Mouse (Mus musculus) ES-E14 (cell line): ENCODE measurements at regions not wholly inside any gene's neighbourhood (a gene's known extent, or its start where the extent isn't known, plus 50 kb on each side); places are given as distances from the start of the nearest gene placed in this dataset.

Experiments used
- DNase-seq: peaks from one replicate; pipeline ENCODE4 v3.0.0-alpha.2; 2013; ENCODE audit warnings: low read depth, low spot score
- H3K27ac ChIP-seq: 2 replicates; pipeline ENCODE4 v1.5.1; 2012; ENCODE audit warnings: low read depth, mild to moderate bottlenecking, low read length, moderate library complexity, mixed read lengths; ENCODE audit not compliant: poor library complexity, insufficient read depth, severe bottlenecking
- H3K36me3 ChIP-seq: 2 replicates; pipeline ENCODE4 v1.6.1; 2012; ENCODE audit warnings: mild to moderate bottlenecking, low read length, moderate library complexity, mixed read lengths; ENCODE audit not compliant: control insufficient read depth, poor library complexity, insufficient read depth, severe bottlenecking
- H3K4me1 ChIP-seq, 2 experiments: fragments of 150-350 bp in 1 of 2; sonication (generic) in 1 of 2; 2 replicates each; pipeline ENCODE4 v1.6.1; 2012; ENCODE audit warnings: low read length in 2 of 2, mild to moderate bottlenecking in 1 of 2, mixed read lengths in 1 of 2; ENCODE audit not compliant: control insufficient read depth in 2 of 2, insufficient read depth in 2 of 2, poor library complexity in 1 of 2
- H3K4me3 ChIP-seq, 2 experiments: fragments of 150-350 bp in 1 of 2; sonication (generic) in 1 of 2; 2 replicates each; pipeline ENCODE4 v1.5.1; 2012; ENCODE audit warnings: low read length in 2 of 2, low read depth in 1 of 2, mild to moderate bottlenecking in 1 of 2, mixed read lengths in 1 of 2; ENCODE audit not compliant: insufficient read depth in 1 of 2, poor library complexity in 1 of 2, severe bottlenecking in 1 of 2
- H3K9ac ChIP-seq: 2 replicates; pipeline ENCODE4 v1.6.1; 2012; ENCODE audit warnings: low read depth, mild to moderate bottlenecking, low read length, mixed read lengths; ENCODE audit not compliant: poor library complexity, insufficient read depth, severe bottlenecking
- H3K9me3 ChIP-seq: fragments of 150-350 bp; sonication (generic); 2 replicates; pipeline ENCODE4 v1.6.1; 2012; ENCODE audit warnings: low read depth, mild to moderate bottlenecking, low read length; ENCODE audit not compliant: control insufficient read depth, insufficient read depth
- CHD2 ChIP-seq: IDR thresholded peaks from 2 replicates; pipeline ENCODE4 v1.6.1; 2014; ENCODE audit warnings: mild to moderate bottlenecking, low read depth, low read length, inconsistent platforms
- HCFC1 ChIP-seq: IDR thresholded peaks from 2 replicates; pipeline ENCODE4 v1.6.1; 2012; ENCODE audit warnings: low read length, inconsistent platforms, borderline replicate concordance; ENCODE audit not compliant: insufficient read depth
- MAFK ChIP-seq: IDR thresholded peaks from 2 replicates; pipeline ENCODE4 v1.6.1; 2014; ENCODE audit warnings: mild to moderate bottlenecking, low read depth, low read length, inconsistent platforms; ENCODE audit not compliant: insufficient read depth
- ZC3H11A ChIP-seq: IDR thresholded peaks from 2 replicates; pipeline ENCODE4 v1.6.1; 2012; ENCODE audit warnings: low read depth, mild to moderate bottlenecking, inconsistent platforms, low read length, borderline replicate concordance
- ZNF384 ChIP-seq: IDR thresholded peaks from 2 replicates; pipeline ENCODE4 v1.6.1; 2012; ENCODE audit warnings: low read depth, low read length, inconsistent platforms
- in situ Hi-C, 2 experiments: fragments of 600-800 bp; cut with MboI; formaldehyde crosslinking; loops; one replicate each; pipeline ENCODE4 v1.15.1; 2025; ENCODE audit warnings: low sequenced_read_pairs in 2 of 2, inconsistent platforms in 1 of 2; ENCODE audit not compliant: unreplicated experiment in 2 of 2

DNA sequence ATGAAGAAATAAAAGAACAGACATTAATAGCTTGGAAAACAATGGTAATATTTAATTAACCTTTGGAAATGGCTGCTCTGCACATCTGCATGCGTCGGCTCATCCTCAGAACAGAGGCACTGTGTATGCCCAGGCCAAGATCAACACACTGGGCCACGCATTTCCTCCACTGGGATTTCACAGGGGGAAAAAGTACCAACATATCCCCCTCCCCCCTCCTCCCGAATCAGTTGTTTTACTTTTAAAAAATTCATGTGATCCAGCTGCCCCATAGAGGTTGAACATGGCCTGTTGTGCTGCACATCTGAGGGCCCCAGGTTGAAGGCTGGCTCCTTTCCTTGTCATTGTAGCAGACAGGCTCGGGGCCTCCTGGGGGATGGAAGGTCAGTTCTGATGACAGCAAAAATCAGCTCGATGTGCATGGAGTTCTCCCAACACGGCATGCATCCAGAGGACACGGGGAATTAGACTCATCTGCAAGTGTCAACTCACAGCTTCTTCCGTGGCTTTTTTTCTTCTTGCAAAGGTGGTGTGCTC lies 777.7 kb upstream of the Car8 start:
- H3K4me1 ChIP-seq, result peaks cover 4 to 11% of the 10 kb centered on the region in 2 experiments; a peak in 2 of 4 replicates

DNA sequence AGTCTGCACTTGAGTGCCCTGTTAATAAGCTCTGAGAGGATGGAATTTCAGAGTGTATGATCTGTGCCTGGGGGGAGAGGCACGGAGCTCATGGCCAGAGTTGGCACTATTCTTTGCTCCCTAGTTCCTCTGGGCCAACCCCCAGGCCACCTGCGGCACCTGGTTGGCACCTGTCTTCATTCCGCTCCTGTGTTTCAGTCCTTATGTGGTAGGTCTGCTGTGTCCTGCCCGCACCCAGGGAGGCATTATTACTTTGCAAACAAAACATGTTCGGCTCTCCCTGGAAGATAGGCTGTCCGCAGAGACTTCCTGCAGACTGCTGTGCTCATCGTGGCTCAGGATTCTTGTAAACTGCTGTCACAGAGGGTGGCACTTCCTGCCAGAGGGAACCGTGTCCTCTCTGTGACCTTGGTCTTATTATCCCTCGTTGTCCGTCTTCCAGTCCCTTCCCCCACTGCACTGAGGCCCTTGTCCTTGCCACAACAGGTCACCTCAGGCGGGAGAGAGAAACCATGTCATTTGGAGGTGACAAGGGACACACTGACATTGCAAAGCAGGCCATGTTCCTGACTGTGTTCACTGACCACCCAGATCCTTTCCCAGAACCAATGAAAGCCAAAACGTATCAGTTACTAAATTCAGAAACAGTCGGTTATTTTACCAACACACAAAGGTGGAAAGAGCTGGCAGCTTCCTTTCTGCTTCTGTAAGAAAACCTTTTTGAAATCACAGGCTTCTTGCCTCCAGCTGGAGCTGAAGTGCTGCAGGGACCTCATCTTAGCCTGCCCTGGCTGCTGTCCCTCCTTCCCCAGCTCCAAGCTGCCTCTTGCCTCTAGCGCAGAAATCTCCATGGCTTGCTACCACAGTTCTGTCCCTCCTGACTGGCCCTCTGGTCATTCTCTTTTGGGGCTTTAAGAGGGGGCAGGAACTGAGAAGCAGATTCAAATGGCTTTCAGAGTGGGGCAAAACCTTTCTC lies 777.0 kb upstream of the Car8 start:
- H3K27ac ChIP-seq, result no peak overlapping the region
- no peaks in the 10 kb centered on the region for H3K9me3 ChIP-seq
- in situ Hi-C loops, result no loop called here
- no peak overlapping the region for H3K4me3 ChIP-seq
- DNase-seq, result peak; percentile 9
- no peak overlapping the region for H3K9ac ChIP-seq
- H3K36me3 ChIP-seq, result no peaks in the 10 kb centered on the region
- peaks cover 4 to 11% of the 10 kb centered on the region in 2 experiments; a peak in 2 of 4 replicates for H3K4me1 ChIP-seq
- TF ChIP-seq HCFC1 (no peak), ZNF384 (no peak), ZC3H11A (no peak), MAFK (no peak), CHD2 (no peak)

More for the DNA sequence above, 777.7 kb upstream of the Car8 start:
- in situ Hi-C loops, result no loop called here
- TF ChIP-seq MAFK (no peak), HCFC1 (no peak), ZNF384 (no peak), ZC3H11A (no peak), CHD2 (no peak)
- no peak for DNase-seq
- no peak overlapping the region for H3K4me3 ChIP-seq
- no peak overlapping the region for H3K27ac ChIP-seq
- H3K36me3 ChIP-seq, result no peaks in the 10 kb centered on the region
- H3K9me3 ChIP-seq, result no peaks in the 10 kb centered on the region
- H3K9ac ChIP-seq, result no peak overlapping the region

DNA sequence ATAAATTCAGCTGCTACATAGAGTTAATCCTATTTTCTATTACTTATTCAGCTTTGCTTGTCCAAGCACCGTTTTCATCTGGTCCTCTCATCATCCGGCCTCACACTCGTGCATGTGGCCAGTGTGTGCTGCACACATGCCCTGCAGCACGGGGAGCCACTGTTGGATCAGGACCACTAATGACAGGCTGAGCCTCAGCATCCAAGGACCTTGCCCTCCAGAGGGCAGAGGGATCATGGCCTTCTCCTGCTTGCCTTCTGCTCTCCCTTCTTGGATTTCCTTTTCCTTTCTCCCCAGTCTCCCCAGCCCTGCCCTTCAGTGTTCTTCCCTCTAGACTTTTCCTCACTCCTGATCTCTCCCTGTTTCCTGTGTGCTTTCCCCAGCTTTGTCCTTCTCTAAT lies 776.1 kb upstream of the Car8 start:
- no peak overlapping the region for H3K9ac ChIP-seq
- DNase-seq, result no peak
- TF ChIP-seq HCFC1 (no peak), MAFK (no peak), ZNF384 (no peak), CHD2 (no peak), ZC3H11A (no peak)
- in situ Hi-C loops, result no loop called here
- peaks cover 4 to 11% of the 10 kb centered on the region in 2 experiments; a peak in 2 of 4 replicates for H3K4me1 ChIP-seq
- no peak overlapping the region for H3K27ac ChIP-seq
- H3K4me3 ChIP-seq, result no peak overlapping the region
- H3K9me3 ChIP-seq, result no peaks in the 10 kb centered on the region
- no peaks in the 10 kb centered on the region for H3K36me3 ChIP-seq

DNA sequence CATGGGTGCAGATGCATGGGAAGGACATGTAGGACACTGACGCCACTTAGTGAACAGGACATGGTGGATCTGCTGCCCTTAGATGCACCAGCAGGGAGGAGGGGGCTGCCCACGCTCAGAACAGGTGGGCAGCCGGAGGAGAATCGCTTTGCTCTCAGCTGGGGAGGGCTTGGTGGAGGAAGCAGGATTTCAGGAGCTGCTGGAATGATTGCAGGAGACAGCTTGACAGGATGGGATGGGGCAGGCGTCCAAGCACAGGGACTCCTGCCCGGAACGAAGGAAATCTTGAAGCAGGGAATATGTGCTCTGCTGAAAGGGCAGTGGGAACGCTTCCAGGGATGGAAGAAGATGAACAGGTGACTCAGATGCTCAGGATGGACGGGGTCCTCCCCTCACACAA lies 773.9 kb upstream of the Car8 start:
- Histone ChIP-seq H3K9ac (no peak overlapping the region), H3K4me1 (peaks cover 4 to 11% of the 10 kb centered on the region in 2 experiments; a peak in 2 of 4 replicates), H3K36me3 (no peaks in the 10 kb centered on the region), H3K9me3 (no peaks in the 10 kb centered on the region), H3K4me3 (no peak overlapping the region), H3K27ac (no peak overlapping the region)
- DNase-seq, result no peak
- in situ Hi-C loops, result no loop called here
- TF ChIP-seq ZNF384, result no peak
- TF ChIP-seq CHD2, result no peak
- TF ChIP-seq HCFC1, result no peak
- no peak for TF ChIP-seq MAFK
- no peak for TF ChIP-seq ZC3H11A
